Mouse (Mus musculus) liver, embryonic 15.5 days (tissue): Measurements from ENCODE around the gene Rassf2. TPM values are rescaled to one million over a fixed set of nuclear protein-coding genes. Genes with fewer than 3 reads are reported as not detected.

Source experiments
- ATAC-seq: fragments of 200-750 bp; cut with Nextera tagmentation; 2 replicates; pipeline ENCODE4 v1.8.0; 2017; ENCODE audit warnings: moderate number of reproducible peaks, mild to moderate bottlenecking, moderate library complexity; ENCODE audit not compliant: insufficient read depth
- H3K27ac ChIP-seq: fragments of 300-500 bp; sonication (generic); replicated peaks from 2 replicates; pipeline ENCODE4 v1.5.1; 2015; ENCODE audit warnings: mild to moderate bottlenecking, inconsistent platforms
- H3K27me3 ChIP-seq: fragments of 300-500 bp; sonication (generic); 2 replicates; pipeline ENCODE4 v1.6.1; 2015; ENCODE audit warnings: mild to moderate bottlenecking, inconsistent platforms
- H3K36me3 ChIP-seq: fragments of 300-500 bp; sonication (generic); replicated peaks from 2 replicates; pipeline ENCODE4 v1.6.1; 2015; ENCODE audit warnings: moderate library complexity, mild to moderate bottlenecking, inconsistent platforms
- H3K4me1 ChIP-seq: fragments of 300-500 bp; sonication (generic); replicated peaks from 2 replicates; pipeline ENCODE4 v1.6.1; 2015; ENCODE audit warnings: inconsistent platforms
- H3K4me2 ChIP-seq: fragments of 300-500 bp; sonication (generic); 2 replicates; pipeline ENCODE4 v1.6.1; 2015; ENCODE audit warnings: moderate library complexity, mild to moderate bottlenecking, inconsistent platforms
- H3K4me3 ChIP-seq: fragments of 300-500 bp; sonication (generic); replicated peaks from 2 replicates; pipeline ENCODE4 v1.5.1; 2015; ENCODE audit warnings: mild to moderate bottlenecking, inconsistent platforms
- H3K9ac ChIP-seq: fragments of 300-500 bp; sonication (generic); 2 replicates; pipeline ENCODE4 v1.6.1; 2015; ENCODE audit warnings: moderate library complexity, mild to moderate bottlenecking, inconsistent platforms
- H3K9me3 ChIP-seq: fragments of 300-500 bp; sonication (generic); replicated peaks from 2 replicates; pipeline ENCODE4 v1.6.1; 2016; ENCODE audit warnings: inconsistent platforms
- WGBS: fragments of 180-500 bp; shearing (Covaris S2); methylation state at CpG from one replicate; pipeline ENCODE4 v1.1.7; 2015; ENCODE audit warnings: mixed read lengths; ENCODE audit not compliant: insufficient replicate concordance; 5-methylcytosine and 5-hydroxymethylcytosine counted together
- polyA plus RNA-seq: library from polyadenylated mRNA; unstranded; fragments of >200 nt; fragmentation: Nextera tagmentation; extraction: Ambion mirVana; gene quantifications from 2 replicates; pipeline ENCODE4 v1.2.1, GENCODE M21; 2015

Gene Rassf2
- polyA plus RNA-seq, 1 experiment from 2014 or later = 2.9 TPM

DNA sequence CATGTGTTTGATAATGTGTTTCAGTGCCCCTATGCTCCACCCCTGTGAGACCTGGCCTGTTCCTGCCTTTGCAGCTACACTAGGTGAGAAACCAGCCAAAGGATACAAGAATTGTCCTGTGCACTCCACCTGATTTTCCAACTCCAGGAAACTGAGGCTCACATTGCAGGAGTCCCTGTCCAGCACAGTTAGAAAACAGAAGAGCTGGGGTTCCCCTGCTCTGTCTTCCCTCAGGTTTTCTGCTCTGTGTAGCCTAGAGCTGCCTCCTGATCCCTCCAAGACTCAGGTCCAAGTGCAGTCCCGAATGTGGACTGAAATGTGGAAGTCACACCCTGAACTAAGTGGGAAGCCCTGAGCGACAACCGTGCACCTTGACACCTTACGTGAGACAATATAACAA lies 76.3 kb downstream of the Rassf2 start:
- no peak overlapping the region for H3K4me2 ChIP-seq
- H3K4me1 ChIP-seq = peaks cover 8% of the 10 kb centered on the region; the same call in 1 of the 2 replicates
- H3K36me3 ChIP-seq = no peaks in the 10 kb centered on the region
- no peak for ATAC-seq
- H3K9ac ChIP-seq = no peak overlapping the region
- no peak overlapping the region for H3K4me3 ChIP-seq
- H3K27me3 ChIP-seq = peaks cover 58% of the 10 kb centered on the region
- H3K9me3 ChIP-seq = no peaks in the 10 kb centered on the region
- H3K27ac ChIP-seq = no peak overlapping the region
- WGBS = 69% methylated on average over 4 of the region's 4 CpGs

GRCm38 (mm10) chr2:131952961-131953538 lies 77.0 kb downstream of the Rassf2 start:
- Histone ChIP-seq H3K4me2 (peak overlapping the region; percentile 32), H3K36me3 (no peaks in the 10 kb centered on the region), H3K4me1 (peaks cover 8% of the 10 kb centered on the region; the same call in 1 of the 2 replicates), H3K9ac (no peak overlapping the region), H3K27me3 (peaks cover 64% of the 10 kb centered on the region), H3K27ac (no peak overlapping the region), H3K4me3 (no peak overlapping the region), H3K9me3 (no peaks in the 10 kb centered on the region)
- WGBS = 19% methylated on average over 29 of the region's 29 CpGs
- ATAC-seq = no peak

- H3K9me3 ChIP-seq = no peaks in the 10 kb centered on the region
- 33% methylated on average over 2 of the region's 2 CpGs for WGBS
- no peaks in the 10 kb centered on the region for H3K36me3 ChIP-seq
- H3K4me1 ChIP-seq = peaks cover 8% of the 10 kb centered on the region; the same call in 1 of the 2 replicates
- H3K27ac ChIP-seq = no peak overlapping the region
- no peak overlapping the region for H3K9ac ChIP-seq
- H3K4me2 ChIP-seq = no peak overlapping the region
- peaks cover 67% of the 10 kb centered on the region for H3K27me3 ChIP-seq
- H3K4me3 ChIP-seq = no peak overlapping the region
- ATAC-seq = no peak
Observed at GRCm38 (mm10) chr2:131952456-131952855, 77.6 kb downstream of the Rassf2 start.

DNA sequence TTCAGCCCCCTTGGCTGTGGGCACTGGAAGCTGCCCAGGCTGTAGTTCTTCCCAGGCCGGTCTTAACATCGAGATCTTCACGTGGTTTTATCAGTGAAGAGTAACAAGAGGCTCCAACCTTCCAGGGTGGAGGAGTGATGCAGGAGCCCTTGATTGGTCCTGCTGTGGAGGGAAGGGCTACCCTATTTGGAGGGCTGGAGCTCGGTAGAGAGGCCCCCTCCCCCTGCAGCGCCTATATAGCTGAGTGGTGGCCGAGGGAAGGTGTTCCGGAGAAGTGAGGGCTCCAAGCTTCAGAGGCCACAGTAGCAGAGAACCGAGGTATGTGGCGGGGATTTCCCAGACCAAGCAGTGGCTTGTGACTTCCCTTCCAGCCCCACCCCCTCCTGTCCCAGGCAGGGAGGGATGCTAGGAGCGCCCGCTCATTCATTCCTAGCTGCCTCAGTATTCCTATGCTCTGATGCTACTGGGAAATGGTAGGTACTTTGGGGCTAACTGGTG lies 79.4 kb downstream of the Rassf2 start, which contains the start of gene Prnd:
TSS of gene Prnd (plus strand) at position 264 of the 498 bp plus-strand sequence.
- Histone ChIP-seq H3K4me2 (no peak within 1 kb of the TSS), H3K27me3 (peaks cover 61% of the 10 kb centered on the region), H3K27ac (no peak within 1 kb of the TSS), H3K9me3 (no peaks in the 10 kb centered on the region), H3K9ac (no peak within 1 kb of the TSS), H3K4me3 (no peak within 1 kb of the TSS), H3K36me3 (no peaks in the 10 kb centered on the region), H3K4me1 (peaks cover 8% of the 10 kb centered on the region; the same call in 1 of the 2 replicates)
- ATAC-seq = no peak
- 8% methylated on average over 11 of the region's 11 CpGs for WGBS

DNA sequence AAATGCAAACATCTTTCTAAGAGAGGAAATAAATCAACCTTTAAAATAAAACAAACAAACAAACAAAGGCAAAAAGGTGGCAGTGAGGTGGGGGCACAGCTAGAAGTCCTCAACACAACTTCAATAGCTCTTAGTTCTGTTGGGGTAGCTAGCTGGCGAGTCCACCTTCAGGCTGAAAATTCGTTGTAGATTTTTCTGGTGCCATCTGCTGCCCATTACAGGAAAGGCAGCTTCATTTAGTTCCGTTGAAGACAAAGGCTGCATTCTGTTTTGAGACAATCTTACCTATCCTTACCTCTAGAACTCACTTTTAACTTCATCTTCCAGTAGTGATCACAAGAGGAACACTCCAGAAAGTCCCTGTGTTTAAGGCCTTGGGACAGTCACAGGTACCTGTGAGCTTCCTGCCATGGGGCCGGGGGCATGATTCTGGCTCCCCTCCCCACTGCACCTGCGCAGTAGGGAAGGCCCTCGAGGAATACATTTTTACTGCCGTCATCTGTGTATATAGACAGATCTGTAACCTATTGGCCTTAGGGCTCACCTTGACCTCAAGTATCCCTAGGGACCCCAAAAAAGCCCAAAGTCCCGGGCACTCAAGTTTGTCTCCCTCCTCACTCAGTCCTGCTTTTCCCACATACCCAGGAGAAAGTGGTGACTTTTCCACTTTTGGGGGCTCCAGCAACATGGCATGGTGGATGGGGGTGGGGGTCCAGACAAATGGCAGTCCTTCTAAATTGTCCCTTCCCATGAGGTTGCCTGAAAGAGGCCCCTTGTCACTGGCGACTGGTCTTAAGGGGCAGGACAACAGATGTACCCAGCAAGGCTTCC lies 80.1 kb downstream of the Rassf2 start:
- H3K27me3 ChIP-seq = peaks cover 60% of the 10 kb centered on the region
- 38% methylated on average over 9 of the region's 9 CpGs for WGBS
- no peak for ATAC-seq

DNA sequence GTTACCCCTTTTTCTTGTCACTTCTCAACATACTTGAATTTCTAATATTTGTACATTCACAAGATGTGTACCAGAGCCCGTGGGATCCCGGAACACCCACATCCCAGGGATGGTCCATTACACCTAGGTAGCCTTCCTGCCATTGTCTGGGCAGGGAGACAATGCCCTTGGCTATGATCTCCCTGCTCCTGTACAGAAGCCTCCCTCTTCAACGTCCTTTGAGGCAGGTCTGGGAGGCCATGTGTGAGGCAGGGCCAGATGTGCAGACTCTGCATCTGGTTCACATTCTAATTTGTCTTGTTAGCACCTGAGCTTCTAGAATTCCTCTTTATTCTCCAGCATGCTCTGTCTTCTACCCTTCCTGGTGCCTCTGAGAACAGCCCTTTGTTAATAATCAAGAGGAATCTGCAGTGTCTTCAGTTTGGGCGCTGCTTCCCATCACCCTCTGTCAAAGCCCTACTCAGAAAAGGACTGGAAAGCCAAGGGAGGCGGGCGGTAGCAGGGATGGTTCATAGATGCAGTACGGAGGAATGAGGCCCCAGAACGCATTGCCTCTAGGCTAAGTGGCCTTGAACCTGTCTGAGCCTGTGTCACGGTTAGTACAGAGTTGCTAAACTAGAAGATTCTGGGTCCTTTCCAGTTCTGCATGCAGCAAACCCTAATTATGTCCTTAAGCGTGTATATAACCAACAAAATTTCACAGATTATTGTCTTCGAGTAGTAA lies 81.0 kb downstream of the Rassf2 start:
- Histone ChIP-seq H3K36me3 (no peaks in the 10 kb centered on the region), H3K4me3 (no peak overlapping the region), H3K9me3 (no peaks in the 10 kb centered on the region), H3K27me3 (peaks cover 52% of the 10 kb centered on the region), H3K9ac (no peak overlapping the region), H3K4me1 (no peaks in the 10 kb centered on the region), H3K4me2 (no peak overlapping the region), H3K27ac (no peak overlapping the region)
- no peak for ATAC-seq
- 56% methylated on average over 11 of the region's 11 CpGs for WGBS

More for the DNA sequence above, 80.1 kb downstream of the Rassf2 start:
- Histone ChIP-seq H3K4me2 (no peak overlapping the region), H3K27ac (no peak overlapping the region), H3K4me3 (no peak overlapping the region), H3K9me3 (no peaks in the 10 kb centered on the region), H3K9ac (no peak overlapping the region), H3K4me1 (0 out of 2 replicates have a peak, but pooled peaks cover 2% of the 10 kb centered on the region), H3K36me3 (no peaks in the 10 kb centered on the region)

- no peaks in the 10 kb centered on the region for H3K9me3 ChIP-seq
- no peaks in the 10 kb centered on the region for H3K36me3 ChIP-seq
- no peak overlapping the region for H3K27ac ChIP-seq
- no peak for ATAC-seq
- no peaks in the 10 kb centered on the region for H3K4me1 ChIP-seq
- no peak overlapping the region for H3K4me2 ChIP-seq
- H3K9ac ChIP-seq = no peak overlapping the region
- peaks cover 43% of the 10 kb centered on the region for H3K27me3 ChIP-seq
- 60% methylated on average over 3 of the region's 3 CpGs for WGBS
- no peak overlapping the region for H3K4me3 ChIP-seq
Observed at GRCm38 (mm10) chr2:131948156-131948555, 81.9 kb downstream of the Rassf2 start.

DNA sequence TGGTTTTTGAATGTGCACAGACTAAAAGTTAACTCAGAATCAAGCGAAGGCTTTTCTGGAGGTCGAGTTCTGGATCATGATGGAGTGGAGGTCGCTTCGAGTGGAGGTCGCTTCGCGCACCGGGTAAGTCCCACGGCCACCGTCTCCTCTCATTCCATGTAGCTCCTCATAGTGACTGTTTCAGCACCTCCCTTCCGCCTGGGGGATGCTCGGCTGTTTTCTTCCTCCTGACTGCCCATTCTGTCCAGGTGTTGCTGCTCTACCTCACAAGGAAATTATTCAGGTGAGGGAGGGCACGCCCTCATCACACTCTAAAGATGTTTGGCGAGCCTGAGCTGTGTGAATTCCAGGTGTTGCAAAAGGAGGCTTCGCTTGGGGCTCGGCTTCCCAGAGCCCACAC lies 83.7 kb downstream of the Rassf2 start:
- H3K27ac ChIP-seq = no peak overlapping the region
- no peak overlapping the region for H3K9ac ChIP-seq
- no peaks in the 10 kb centered on the region for H3K36me3 ChIP-seq
- 82% methylated on average over 16 of the region's 16 CpGs for whole genome bisulfite sequencing
- no peak overlapping the region for H3K4me2 ChIP-seq
- no peaks in the 10 kb centered on the region for H3K9me3 ChIP-seq
- ATAC-seq = no peak
- H3K4me1 ChIP-seq = peaks cover 2% of the 10 kb centered on the region; the same call in 1 of the 2 replicates
- H3K27me3 ChIP-seq = peaks cover 25% of the 10 kb centered on the region
- no peak overlapping the region for H3K4me3 ChIP-seq

DNA sequence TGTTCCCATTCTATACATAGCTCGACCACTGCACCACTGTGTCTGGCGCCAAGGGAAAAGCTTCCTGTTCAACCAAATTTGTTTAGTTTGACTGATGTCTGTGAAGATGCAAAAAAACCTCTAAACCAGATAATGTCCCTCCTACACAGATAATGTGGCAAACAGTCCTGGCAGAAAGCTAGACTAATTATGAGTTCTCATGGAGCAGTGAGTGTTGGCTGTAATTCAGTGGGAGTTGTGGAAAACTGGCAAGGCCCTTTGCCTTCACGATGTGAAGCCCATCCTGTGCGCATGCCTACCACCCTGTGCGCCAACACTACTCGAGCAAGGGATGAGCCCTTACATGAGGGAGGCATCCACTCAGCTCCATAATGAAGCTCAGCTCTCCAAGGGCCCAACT lies 84.3 kb downstream of the Rassf2 start:
- Histone ChIP-seq H3K9ac (no peak overlapping the region), H3K27ac (no peak overlapping the region), H3K9me3 (no peaks in the 10 kb centered on the region), H3K27me3 (peaks cover 21% of the 10 kb centered on the region), H3K4me2 (no peak overlapping the region), H3K36me3 (no peaks in the 10 kb centered on the region), H3K4me3 (no peak overlapping the region), H3K4me1 (peaks cover 8% of the 10 kb centered on the region)
- WGBS = 67% methylated on average over 6 of the region's 6 CpGs
- ATAC-seq = no peak

DNA sequence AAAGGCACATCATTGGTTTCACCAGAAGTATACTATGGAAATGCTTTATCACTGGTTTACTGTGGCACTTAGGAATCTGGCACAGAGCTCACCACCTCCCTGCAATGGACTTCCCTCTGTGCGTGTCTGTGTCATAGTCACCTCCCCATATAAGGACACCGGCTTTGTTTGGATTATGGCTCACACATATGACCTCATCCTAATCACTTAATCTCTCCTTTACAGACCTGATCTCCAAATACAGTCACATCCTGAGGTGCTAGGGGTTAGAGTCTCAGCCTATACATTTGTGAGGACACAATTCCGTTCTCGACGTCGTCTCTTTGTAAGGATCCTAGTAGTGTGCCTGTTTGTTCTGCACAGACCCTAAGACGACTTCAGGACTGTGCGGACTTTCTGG lies 84.8 kb downstream of the Rassf2 start:
- no peaks in the 10 kb centered on the region for H3K9me3 ChIP-seq
- no peak overlapping the region for H3K4me2 ChIP-seq
- no peak overlapping the region for H3K4me3 ChIP-seq
- peaks cover 15% of the 10 kb centered on the region for H3K27me3 ChIP-seq
- no peaks in the 10 kb centered on the region for H3K36me3 ChIP-seq
- H3K9ac ChIP-seq = no peak overlapping the region
- WGBS = 34% methylated on average over 8 of the region's 8 CpGs
- no peak for ATAC-seq
- H3K27ac ChIP-seq = no peak overlapping the region
- peaks cover 13% of the 10 kb centered on the region for H3K4me1 ChIP-seq

DNA sequence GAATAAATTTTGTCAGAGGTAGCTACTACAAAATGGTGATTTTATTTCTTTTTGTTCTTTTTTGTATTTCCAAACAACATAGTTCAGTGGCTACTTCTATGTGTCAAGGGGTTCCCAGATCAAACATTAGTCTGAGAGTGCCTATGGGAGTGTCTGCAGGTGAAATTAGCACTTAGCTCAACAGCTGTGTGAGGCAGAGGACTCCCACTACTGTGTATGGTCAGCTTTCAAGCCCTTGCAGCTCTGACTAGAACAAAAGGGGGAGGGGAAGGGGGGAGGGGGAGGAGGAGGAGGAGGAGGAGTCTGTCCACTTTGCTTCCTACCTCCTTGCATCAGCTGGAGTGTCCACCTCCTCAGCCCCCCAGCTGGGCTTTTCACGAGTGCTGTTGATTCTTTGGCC lies 85.7 kb downstream of the Rassf2 start:
- no peak overlapping the region for H3K4me3 ChIP-seq
- WGBS = 28% methylated on average over 1 of the region's 1 CpGs
- H3K4me1 ChIP-seq = peaks cover 22% of the 10 kb centered on the region
- H3K27me3 ChIP-seq = peaks cover 11% of the 10 kb centered on the region; the same call in 1 of the 2 replicates
- H3K9ac ChIP-seq = no peak overlapping the region
- no peak overlapping the region for H3K27ac ChIP-seq
- H3K9me3 ChIP-seq = no peaks in the 10 kb centered on the region
- no peaks in the 10 kb centered on the region for H3K36me3 ChIP-seq
- H3K4me2 ChIP-seq = no peak overlapping the region
- ATAC-seq = no peak
